Mouse (Mus musculus) heart, adult 9 months (tissue): ENCODE measurements at regions not wholly inside any gene's neighbourhood (a gene's known extent, or its start where the extent isn't known, plus 50 kb on each side); places are given as distances from the start of the nearest gene placed in this dataset.

ENCODE experiments used
- DNase-seq, 2 experiments: peaks; one replicate each; pipeline ENCODE4 v3.0.0; 2022; ENCODE audit warnings: low spot score in 2 of 2

GRCm38 (mm10) chr8:92000368-92000767, 198.5 kb upstream of the Irx3 start:
- no peak for DNase-seq

DNA sequence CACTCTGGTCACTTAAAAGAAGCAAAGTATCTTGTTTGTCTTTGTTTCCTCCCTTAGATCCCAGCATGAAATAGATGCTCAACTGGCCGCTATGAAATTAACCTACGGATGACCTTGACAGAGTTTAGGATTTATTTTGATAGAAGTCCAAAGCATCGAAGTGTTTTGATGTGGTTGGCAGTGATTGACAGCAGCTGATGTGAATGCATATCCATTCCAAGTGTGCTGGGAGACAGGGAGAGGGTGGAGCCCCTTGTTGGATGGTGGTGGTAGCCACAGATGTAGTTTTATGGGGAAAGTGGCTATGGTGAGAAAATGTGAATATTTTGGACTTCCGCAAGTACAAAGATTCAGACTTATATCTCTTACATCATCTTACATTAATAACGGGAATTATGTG, 197.8 kb upstream of the Irx3 start:
- no peak for DNase-seq

DNA sequence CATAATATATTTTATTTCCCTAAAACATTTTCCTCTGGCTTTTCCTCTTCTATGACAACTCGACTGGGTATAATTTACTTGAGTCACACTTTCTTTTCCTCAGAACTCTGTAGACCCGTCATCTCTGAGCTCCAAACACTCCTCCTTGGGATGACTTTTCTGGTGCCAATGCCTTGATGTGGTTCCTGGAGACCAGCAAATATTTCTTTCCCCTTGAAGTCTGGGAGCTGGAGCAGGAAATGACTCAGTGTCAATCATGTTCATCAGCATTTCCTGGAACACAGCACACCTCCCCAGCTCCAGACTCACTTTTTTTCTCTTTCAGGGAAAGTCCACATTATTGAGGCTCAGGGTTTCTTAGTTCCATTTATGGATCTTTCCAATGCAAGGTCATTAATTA, 197.3 kb upstream of the Irx3 start:
- no peak for DNase-seq

- DNase-seq: no peak
Measured at GRCm38 (mm10) chr8:91997892-91998189, 196.0 kb upstream of the Irx3 start.

DNA sequence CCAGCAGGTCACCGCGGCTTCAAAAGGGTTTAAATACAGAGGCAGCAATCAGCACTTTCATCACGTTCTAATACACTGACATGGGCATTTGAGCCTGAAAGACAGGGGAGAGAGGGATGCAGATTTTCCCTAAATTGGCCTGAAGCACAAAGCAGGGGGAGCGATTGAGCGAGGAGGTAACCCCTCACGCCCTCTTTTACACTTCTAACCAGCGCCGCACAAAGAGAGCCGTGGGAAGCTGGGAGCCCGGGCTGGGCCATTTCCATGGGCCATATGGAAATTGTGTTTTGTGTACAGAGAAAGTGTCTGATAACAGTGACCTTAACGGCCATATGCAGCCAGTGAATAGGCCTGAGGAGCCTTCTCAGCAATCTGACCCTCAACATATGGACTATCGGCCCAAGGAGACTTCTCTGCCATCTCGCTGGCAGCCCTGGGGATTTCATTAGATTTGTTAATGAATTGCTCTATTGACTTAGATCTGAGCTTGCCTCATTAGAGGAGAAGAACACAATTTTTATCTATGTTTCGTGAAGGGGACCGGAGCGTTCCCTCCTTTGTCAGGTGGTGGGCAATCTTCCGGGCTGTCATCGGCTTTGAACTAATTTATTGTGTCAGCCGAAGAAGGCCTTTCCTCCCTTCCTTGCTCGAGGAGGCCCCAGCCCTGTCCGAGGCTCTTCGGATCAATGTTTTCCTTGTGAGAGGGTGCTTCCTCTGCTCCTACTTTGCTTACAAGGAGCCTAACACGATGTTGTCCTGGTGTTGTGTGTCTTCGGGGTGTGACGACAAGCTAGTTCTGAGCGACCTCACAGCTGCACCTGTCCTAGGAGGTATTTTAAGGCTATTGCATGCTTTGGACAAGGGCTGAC, 195.4 kb upstream of the Irx3 start:
- DNase-seq: no peak

- DNase-seq: no peak
Measured at GRCm38 (mm10) chr8:91996305-91997022, 194.6 kb upstream of the Irx3 start.

GRCm38 (mm10) chr8:91995407-91996144, 193.7 kb upstream of the Irx3 start:
- no peak for DNase-seq

DNA sequence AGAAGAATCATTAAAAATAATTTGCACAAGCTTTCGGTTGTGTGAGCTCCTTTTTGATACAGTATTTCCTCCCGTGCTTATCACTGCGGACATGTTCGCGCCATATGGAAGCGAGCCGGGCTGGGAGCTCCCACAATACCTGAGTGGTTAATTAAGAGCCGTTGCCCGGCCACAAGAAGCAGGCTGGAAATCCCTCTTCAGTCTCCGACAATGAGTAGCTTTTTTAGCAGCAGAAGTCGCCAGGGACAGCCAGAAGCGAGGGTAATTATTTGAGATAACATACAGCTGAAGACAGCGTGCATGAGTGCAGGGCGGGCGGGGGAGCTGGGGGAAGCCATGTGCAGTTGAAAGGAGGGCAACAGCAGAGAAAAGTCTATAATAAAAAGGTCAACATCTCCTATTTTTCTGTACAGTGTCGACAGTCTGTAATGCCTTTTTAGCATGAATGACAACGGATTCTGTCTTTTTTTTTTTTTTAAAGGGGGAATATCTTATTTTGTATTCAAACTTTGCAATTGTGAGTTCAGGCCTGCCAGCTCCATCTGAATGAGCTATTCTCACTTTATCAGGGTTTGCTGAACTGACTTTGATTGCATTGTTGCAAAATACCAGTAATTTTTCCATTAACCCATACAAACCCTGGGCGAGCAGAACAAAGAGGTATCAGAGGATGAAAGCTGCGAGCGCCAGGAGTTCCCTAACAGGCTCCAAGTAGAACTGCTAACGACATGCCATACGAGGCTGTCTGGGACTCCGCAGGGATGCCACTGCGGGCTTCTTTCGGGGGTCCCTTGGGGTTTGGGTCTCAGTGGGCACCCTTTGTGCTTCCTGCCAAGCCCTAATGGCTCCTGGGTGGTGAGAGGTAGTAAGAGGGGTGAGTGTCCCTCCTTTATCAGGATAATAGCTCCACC, 189.9 kb upstream of the Irx3 start:
- peak in 1 of 2 experiments; percentile 13 for DNase-seq

DNA sequence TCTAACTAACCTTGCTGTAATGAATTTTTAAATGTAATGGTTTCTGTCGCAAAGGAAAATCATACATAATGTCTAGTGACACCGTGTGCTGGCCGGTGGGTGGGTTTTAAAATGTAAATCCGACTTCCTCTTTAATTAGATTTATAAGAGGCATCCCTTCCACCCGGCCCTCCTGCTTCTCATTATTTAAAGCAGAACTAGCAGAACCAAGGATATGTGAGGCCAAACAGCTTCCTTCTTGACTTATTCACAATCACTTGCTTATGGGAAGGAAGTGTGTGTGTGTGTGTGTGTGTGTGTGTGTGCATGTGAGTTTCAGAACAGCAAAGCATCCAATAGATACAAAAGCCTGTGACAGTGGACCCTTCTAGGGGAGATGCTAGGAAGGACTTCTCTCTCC, 189.1 kb upstream of the Irx3 start:
- peak in 1 of 2 experiments; percentile 14 for DNase-seq

GRCm38 (mm10) chr8:91990048-91990447, 188.2 kb upstream of the Irx3 start:
- peak; percentile 17 to 40 for DNase-seq

DNA sequence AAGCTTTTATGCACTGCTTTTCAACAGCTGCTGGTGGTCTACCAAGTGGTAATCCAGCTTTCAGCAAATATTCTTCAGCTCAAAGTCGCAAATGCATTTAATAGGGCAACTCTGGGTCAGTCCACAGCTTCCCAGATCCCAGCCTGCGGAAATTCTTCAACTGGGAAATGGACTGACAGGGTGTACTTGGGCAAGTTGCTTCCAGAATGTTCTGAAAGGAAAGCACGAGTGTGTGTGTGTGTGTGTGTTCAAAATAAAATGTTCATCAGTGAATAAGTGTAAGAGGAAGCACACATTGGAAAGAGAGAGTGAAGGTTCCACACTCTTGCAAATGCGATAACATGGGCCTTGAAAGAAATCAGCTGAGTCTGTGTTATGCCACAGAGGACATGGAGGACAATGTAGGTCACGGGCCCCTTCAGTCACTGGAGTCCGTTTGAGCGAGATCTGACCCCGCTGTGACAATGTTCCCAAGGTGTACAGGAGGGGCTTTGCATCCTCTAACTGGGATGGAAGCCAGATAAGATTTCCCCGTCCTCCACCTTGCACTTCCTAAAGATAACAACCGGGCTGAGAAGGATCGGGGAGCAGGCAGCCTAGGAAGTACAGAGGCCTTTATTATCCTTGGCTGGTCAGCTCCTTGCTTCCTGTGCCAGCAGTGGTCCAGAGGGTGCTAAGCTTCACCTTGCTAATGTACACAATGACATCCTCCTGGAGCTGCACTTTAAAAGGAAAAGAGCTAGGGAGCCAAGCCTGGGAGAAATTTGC, 187.2 kb upstream of the Irx3 start:
- DNase-seq: peak; percentile 21 to 35

GRCm38 (mm10) chr8:91987854-91988253, 186.0 kb upstream of the Irx3 start:
- peak; percentile 77 to 80 for DNase-seq

DNA sequence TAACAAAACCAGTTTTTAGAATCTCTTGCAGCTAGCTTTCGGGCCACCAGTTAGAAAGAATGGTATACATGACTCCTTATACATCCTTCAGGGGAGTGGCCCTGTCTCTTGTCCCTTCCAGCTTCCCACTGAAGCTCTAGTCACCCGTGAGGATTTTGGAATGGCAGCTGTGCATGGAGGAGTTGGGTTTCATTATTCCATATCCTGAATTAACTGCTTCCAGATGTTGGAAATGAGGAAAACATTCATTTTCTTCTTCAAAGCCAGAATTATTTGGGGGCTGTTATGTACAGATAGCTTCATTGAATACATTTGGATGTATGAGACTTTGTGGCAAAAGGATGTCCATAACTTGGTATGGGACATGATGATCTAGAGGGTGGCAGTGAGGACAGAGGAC, 181.3 kb upstream of the Irx3 start:
- DNase-seq: no peak

DNA sequence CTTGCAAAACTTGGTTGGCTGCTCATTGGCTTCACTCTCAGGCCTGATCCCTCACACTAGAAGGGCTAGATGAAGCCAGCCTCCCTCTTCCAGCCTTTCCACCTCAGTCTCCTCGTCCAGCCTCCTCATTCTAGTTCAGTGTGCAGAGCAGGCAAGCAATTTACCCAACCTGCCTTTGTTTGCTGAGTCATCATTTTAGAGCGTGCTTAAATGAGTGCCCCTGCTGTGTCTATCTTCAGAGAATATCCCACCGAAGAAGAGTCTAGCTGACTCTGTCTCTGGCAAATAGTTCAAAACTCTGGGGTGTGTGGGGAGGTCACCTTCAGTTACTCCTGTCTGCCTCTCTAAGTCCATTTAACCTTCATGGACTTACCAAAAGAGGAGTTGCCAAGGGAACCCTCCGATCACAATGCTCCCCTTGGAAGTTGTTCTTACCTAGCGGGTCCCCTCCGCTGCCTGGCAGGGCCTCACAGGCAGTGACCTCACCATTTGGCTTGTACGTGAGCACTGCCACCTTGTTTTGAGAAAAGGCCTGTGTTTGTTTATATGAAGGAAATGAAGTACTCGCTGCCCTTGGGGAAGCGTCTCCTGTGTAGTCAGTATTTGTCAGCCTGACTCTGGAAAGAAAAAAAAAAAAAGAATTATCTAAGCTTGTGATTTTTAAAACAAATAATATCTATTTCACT, 175.2 kb upstream of the Irx3 start:
- no peak for DNase-seq

DNA sequence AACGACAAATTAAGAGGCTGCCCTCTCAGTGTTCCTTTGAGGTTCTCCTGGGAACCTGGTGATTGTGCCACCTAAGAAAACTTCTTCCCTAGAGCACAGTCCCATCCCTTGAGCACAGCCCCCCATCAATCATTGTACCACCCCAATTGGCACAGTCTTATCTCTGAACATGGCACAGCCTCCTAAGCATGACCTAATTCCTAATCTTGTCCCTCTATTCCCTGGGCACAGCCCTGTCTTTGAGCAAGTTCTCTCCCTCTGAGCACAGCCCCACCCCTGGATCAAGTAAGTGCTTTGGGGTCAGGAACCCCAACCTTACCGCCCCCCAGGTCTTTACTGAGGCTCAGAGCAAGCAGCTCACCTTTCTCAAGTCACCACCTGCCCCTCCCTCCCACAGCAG, 173.6 kb upstream of the Irx3 start:
- DNase-seq: no peak

DNA sequence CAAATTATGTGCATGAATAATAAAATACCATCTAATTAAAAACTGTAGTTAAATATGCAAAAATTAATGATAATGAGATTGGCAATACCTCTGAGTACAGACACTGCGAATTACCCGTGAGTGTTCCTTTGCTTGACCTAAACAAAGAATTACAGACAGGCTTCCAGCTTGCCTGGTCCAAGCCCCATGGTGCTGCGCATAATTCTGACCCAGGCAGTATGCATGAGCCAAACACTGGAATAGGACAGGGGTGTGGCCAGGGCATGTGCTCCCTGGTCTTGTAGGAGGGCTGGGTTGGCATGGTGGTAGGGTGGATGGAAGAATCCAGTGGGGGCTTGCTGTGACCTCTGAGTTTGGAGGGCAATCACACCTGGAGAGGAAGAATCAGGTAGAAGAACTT, 172.8 kb upstream of the Irx3 start:
- no peak for DNase-seq

GRCm38 (mm10) chr8:91973951-91974439, 172.1 kb upstream of the Irx3 start:
- DNase-seq: no peak

GRCm38 (mm10) chr8:91967407-91967806, 165.5 kb upstream of the Irx3 start:
- DNase-seq: peak; percentile 44 to 75

- peak; percentile 28 to 48 for DNase-seq
Measured at GRCm38 (mm10) chr8:91966891-91967370, 165.1 kb upstream of the Irx3 start.

DNA sequence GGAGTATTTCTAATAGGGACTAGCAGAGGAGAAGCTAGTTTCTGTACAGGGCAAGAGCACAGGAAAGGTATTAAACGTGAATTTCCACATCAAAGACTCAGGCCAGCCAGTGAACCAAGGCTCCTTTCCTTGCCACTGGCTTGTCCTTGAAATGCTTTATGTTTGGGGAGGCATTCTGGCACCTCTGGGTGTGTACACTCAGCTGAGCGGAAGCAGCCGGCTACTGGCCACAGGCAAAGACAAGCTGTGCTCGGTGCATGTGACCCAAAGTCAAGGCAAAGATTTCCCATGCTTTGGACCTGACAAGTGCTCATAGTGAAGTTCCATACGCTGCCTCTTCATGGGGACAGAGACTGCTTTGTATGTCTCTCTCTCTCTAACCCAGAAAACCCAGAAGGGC, 159.8 kb upstream of the Irx3 start:
- DNase-seq: no peak
